Comparison of ENCODE assay signal across 39 mouse cellular contexts in genomic region chr7:44612192-44612591, GRCm38 (mm10). TPM values are rescaled to one million over a fixed set of nuclear protein-coding genes. Genes with fewer than 3 reads are reported as not detected.
"Had no signal": no experiment of that assay in that cellular context is flagged by ENCODE, and none has a peak within 500 bp of the region (broad histone marks: within the 10 kb centered on the region; RNA-seq: fewer than 3 reads in every experiment).

No protein-coding gene starts in this region.

- H3K36me3 ChIP-seq: limb, embryonic 10.5 days; limb, embryonic 12.5 days; limb, embryonic 13.5 days; limb, embryonic 15.5 days; liver, embryonic 12.5 days; liver, embryonic 13.5 days; liver, embryonic 15.5 days; lung, embryonic 15.5 days; midbrain, embryonic 10.5 days; midbrain, embryonic 12.5 days; midbrain, embryonic 13.5 days; midbrain, embryonic 15.5 days; neural tube, embryonic 12.5 days had no signal

- H3K27ac ChIP-seq: left cerebral cortex, adult 2 months; limb, embryonic 10.5 days; limb, embryonic 12.5 days; limb, embryonic 13.5 days; limb, embryonic 15.5 days; liver, embryonic 12.5 days; liver, embryonic 13.5 days; liver, embryonic 14.5 days; liver, embryonic 15.5 days; lung, embryonic 15.5 days; macrophage; midbrain, embryonic 10.5 days; midbrain, embryonic 12.5 days; midbrain, embryonic 13.5 days; midbrain, embryonic 15.5 days; neural tube, embryonic 12.5 days had no signal

- H3K4me1 ChIP-seq: limb, embryonic 12.5 days; limb, embryonic 13.5 days; liver, embryonic 12.5 days; liver, embryonic 13.5 days; liver, embryonic 15.5 days; megakaryocyte, embryonic 14.5 days had no signal

- H3K4me3 ChIP-seq: left cerebral cortex, adult 2 months; limb, embryonic 10.5 days; limb, embryonic 12.5 days; limb, embryonic 13.5 days; limb, embryonic 15.5 days; liver, embryonic 12.5 days; liver, embryonic 13.5 days; liver, embryonic 15.5 days; lung, embryonic 15.5 days; megakaryocyte, embryonic 14.5 days; midbrain, embryonic 10.5 days; midbrain, embryonic 12.5 days; midbrain, embryonic 13.5 days; midbrain, embryonic 15.5 days; myocyte; neural tube, embryonic 12.5 days had no signal

- H3K4me2 ChIP-seq: limb, embryonic 12.5 days; limb, embryonic 13.5 days; limb, embryonic 15.5 days; liver, embryonic 11.5 days; liver, embryonic 12.5 days; liver, embryonic 13.5 days; liver, embryonic 15.5 days; lung, embryonic 14.5 days; lung, embryonic 15.5 days; midbrain, embryonic 11.5 days; midbrain, embryonic 12.5 days; midbrain, embryonic 13.5 days; midbrain, embryonic 15.5 days; neural tube, embryonic 12.5 days had no signal

- DNase-seq: left cerebral cortex, postnatal 4 days; liver; liver, embryonic 13.5 days; liver, postnatal 0 days; lung, adult 18-20 months; lung, embryonic 14.5 days; lung, postnatal 10 days; lung, postnatal 14 days; lung, postnatal 36 days; lung, postnatal 4 days; midbrain, embryonic 14.5 days had no signal

- H3K9ac ChIP-seq: limb, embryonic 12.5 days; limb, embryonic 13.5 days; limb, embryonic 15.5 days; liver, embryonic 12.5 days; liver, embryonic 13.5 days; liver, embryonic 14.5 days; liver, embryonic 15.5 days; liver, postnatal 0 days; lung, embryonic 14.5 days; lung, embryonic 15.5 days; midbrain, embryonic 12.5 days; midbrain, embryonic 13.5 days; midbrain, embryonic 15.5 days; neural tube, embryonic 12.5 days had no signal

- H3K9me3 ChIP-seq: limb, embryonic 10.5 days; limb, embryonic 15.5 days; liver, embryonic 12.5 days; liver, embryonic 13.5 days; liver, embryonic 15.5 days; lung, embryonic 15.5 days; midbrain, embryonic 10.5 days; midbrain, embryonic 13.5 days; midbrain, embryonic 15.5 days; neural tube, embryonic 12.5 days had no signal

- ATAC-seq: liver, embryonic 12.5 days; liver, postnatal 0 days; lung, postnatal 0 days; midbrain, embryonic 13.5 days; midbrain, embryonic 15.5 days; midbrain, embryonic 16.5 days had no signal

RNA-seq across cellular contexts. Expression of gene Napsa, which starts 40.0 kb away (rescaled TPM):
- total RNA-seq: left cerebral cortex, adult 8-10 months; left cerebral cortex, postnatal 14 days; left cerebral cortex, postnatal 36 days had no signal
- polyA plus RNA-seq: myocyte had no signal

RNA-seq across cellular contexts. Expression of gene Myh14, which starts 58.5 kb away (rescaled TPM):
- total RNA-seq: megakaryocyte progenitor cell, adult 5-6 weeks; megakaryocyte, adult 5-6 weeks; megakaryocyte-erythroid progenitor cell, adult 5-6 weeks; monocyte, adult 5-6 weeks had no signal
- polyA plus RNA-seq: macrophage had no signal
